Mouse (Mus musculus): Measurements from ENCODE around the gene Gm26741.

Gm26741 gene

GRCm38 (mm10) chr10:52389438-52389837, 30.9 kb downstream of the Gm26741 start:
- DNase-seq (ENCODE audit: low spot score) = no peak

- no peak for DNase-seq (ENCODE audit: low spot score)
These were observed 32.6 kb downstream of the Gm26741 start for GRCm38 (mm10) chr10:52391208-52391607.

GRCm38 (mm10) chr10:52396647-52397046, 38.1 kb downstream of the Gm26741 start:
- DNase-seq (ENCODE audit: low spot score) = no peak

- no peak for DNase-seq (ENCODE audit: low spot score)
These were observed 40.1 kb downstream of the Gm26741 start for GRCm38 (mm10) chr10:52398715-52399114.

GRCm38 (mm10) chr10:52399722-52400121, 41.2 kb downstream of the Gm26741 start:
- no peak for DNase-seq (ENCODE audit: low spot score)

- DNase-seq (ENCODE audit: low spot score) = no peak
These were observed 46.6 kb downstream of the Gm26741 start for GRCm38 (mm10) chr10:52405160-52405559.

- no peak for DNase-seq (ENCODE audit: low spot score)
These were observed 49.0 kb downstream of the Gm26741 start for GRCm38 (mm10) chr10:52407526-52407925.

Data from testis, postnatal 14 days (tissue).